Mouse (Mus musculus): Measurements from ENCODE around the gene Bsx.

DNA sequence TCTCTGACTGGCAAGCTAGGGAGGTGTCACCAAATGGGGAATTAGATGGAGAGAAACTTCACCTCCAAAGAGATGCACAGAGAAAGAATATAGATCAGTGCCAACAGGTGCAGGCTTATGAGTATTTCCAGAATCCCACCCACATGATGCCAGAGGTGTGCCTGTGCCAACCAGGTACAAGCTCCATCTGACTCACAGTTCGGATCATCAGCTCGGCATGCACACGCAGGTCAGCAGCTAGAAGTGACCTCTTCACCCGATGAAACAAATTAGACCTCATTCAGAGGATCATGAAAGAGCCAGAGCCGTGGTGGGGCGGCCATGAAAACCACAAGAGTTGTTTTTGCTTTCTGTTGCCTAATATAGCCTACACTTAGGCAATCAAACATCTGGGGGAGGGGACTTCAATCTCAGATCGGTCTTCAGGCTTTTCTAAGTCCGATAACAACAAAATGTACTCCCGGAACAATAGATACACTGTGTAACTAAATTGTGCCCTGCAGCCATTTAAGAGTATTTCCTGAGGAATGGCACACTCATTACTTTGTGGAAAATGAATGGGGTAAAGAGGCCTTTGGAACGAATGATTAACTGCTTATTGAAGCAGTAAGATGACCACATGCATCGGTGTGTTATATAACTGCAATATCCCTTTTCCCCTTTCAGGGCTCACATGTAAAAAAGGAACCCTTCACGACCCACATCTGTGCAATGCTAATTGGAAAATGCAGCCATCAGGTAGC is 44.1 kb downstream of the Bsx start:
- TF ChIP-seq CTCF (IDR thresholded peaks at IDR 0.05; ENCODE audit: low read depth, low read length) (no peak), GATA2 (IDR thresholded peaks at IDR 0.05; ENCODE audit: borderline replicate concordance, low read depth, low read length) (no peak), GATA1 (IDR thresholded peaks at IDR 0.05; ENCODE audit: borderline replicate concordance, low read length) (no peak)

Data from G1E (cell line).